Mouse (Mus musculus) lung, postnatal 0 days (tissue): ENCODE data around the gene Ecsit. TPM values are rescaled to one million over a fixed set of nuclear protein-coding genes. Genes with fewer than 3 reads are reported as not detected.
A peak's percentile ranks its signal among the peaks of the same experiment; 100 is the strongest.

ENCODE experiments used
- ATAC-seq: fragments of 200-750 bp; cut with Nextera tagmentation; 2 replicates; pipeline ENCODE4 v1.8.0; 2017; ENCODE audit warnings: moderate library complexity
- DNase-seq: peaks from one replicate; pipeline ENCODE4 v3.0.0-alpha.2; 2016; ENCODE audit warnings: low spot score
- H3K27ac ChIP-seq: fragments of 300-500 bp; sonication (generic); 2 replicates; pipeline ENCODE4 v1.5.1; 2014; ENCODE audit warnings: antibody characterized with exemption, mild to moderate bottlenecking, low read length, mixed read lengths
- H3K27me3 ChIP-seq: fragments of 300-500 bp; sonication (generic); replicated peaks from 2 replicates; pipeline ENCODE4 v1.6.1; 2014; ENCODE audit warnings: low read length, mixed read lengths; ENCODE audit not compliant: insufficient read depth
- H3K36me3 ChIP-seq: fragments of 300-500 bp; sonication (generic); 2 replicates; pipeline ENCODE4 v1.6.1; 2014; ENCODE audit warnings: low read length, mixed read lengths; ENCODE audit not compliant: insufficient read depth
- H3K4me1 ChIP-seq: fragments of 300-500 bp; sonication (generic); 2 replicates; pipeline ENCODE4 v1.6.1; 2014; ENCODE audit warnings: antibody characterized with exemption, low read depth, low read length, mixed read lengths; ENCODE audit not compliant: insufficient read depth
- H3K4me2 ChIP-seq: fragments of 300-500 bp; sonication (generic); replicated peaks from 2 replicates; pipeline ENCODE4 v1.6.1; 2014; ENCODE audit warnings: low read depth, mild to moderate bottlenecking, low read length, moderate library complexity, mixed read lengths
- H3K4me3 ChIP-seq: fragments of 300-500 bp; sonication (generic); 2 replicates; pipeline ENCODE4 v1.5.1; 2014; ENCODE audit warnings: low read depth, low read length
- H3K9ac ChIP-seq: fragments of 300-500 bp; sonication (generic); replicated peaks from 2 replicates; pipeline ENCODE4 v1.6.1; 2014; ENCODE audit warnings: low read depth, mild to moderate bottlenecking
- H3K9me3 ChIP-seq: fragments of 300-500 bp; sonication (generic); 2 replicates; pipeline ENCODE4 v1.6.1; 2016; ENCODE audit warnings: low read length, mixed read lengths
- CTCF ChIP-seq: IDR thresholded peaks from 2 replicates; pipeline ENCODE4 v1.5.1; 2016; ENCODE audit warnings: antibody characterized with exemption, mild to moderate bottlenecking
- EP300 ChIP-seq: IDR thresholded peaks from 2 replicates; pipeline ENCODE4 v1.6.1; 2016; ENCODE audit warnings: antibody characterized with exemption, mild to moderate bottlenecking, control low read depth
- WGBS: fragments of 180-500 bp; shearing (Covaris S2); extraction: QIAGEN DNeasy Blood & Tissue Kit; methylation state at CpG from one replicate; pipeline ENCODE4 v1.1.7; 2014; 5-methylcytosine and 5-hydroxymethylcytosine counted together
- polyA plus RNA-seq: library from polyadenylated mRNA; unstranded; fragments of >200 nt; fragmentation: Nextera tagmentation; extraction: Ambion mirVana; gene quantifications from 2 replicates; pipeline ENCODE4 v1.2.1, GENCODE M21; 2015

The Ecsit gene
- polyA plus RNA-seq, 1 experiment from 2014 or later, result 21.9 TPM

GRCm38 (mm10) chr9:22095854-22096307 lies 10.6 kb upstream of the Ecsit start:
- Histone ChIP-seq H3K9ac (no peak overlapping the region), H3K4me2 (peak overlapping the region; percentile 51), H3K27ac (no peak overlapping the region), H3K9me3 (no peaks in the 10 kb centered on the region), H3K36me3 (no peaks in the 10 kb centered on the region), H3K27me3 (peaks cover 15% of the 10 kb centered on the region), H3K4me1 (peaks cover 3% of the 10 kb centered on the region; the same call in 1 of the 2 replicates), H3K4me3 (no peak overlapping the region; the same call in 1 of the 2 replicates)
- TF ChIP-seq CTCF, result peak; percentile 85
- TF ChIP-seq EP300, result no peak
- WGBS, result 1% methylated on average over 24 of the region's 24 CpGs
- DNase-seq, result peak; percentile 87
- ATAC-seq, result peak; percentile 87

- no peak for DNase-seq
- WGBS, result 67% methylated on average over 6 of the region's 6 CpGs
- ATAC-seq, result no peak
- Histone ChIP-seq H3K4me3 (no peak overlapping the region), H3K4me2 (no peak overlapping the region), H3K4me1 (peaks cover 3% of the 10 kb centered on the region; the same call in 1 of the 2 replicates), H3K9me3 (no peaks in the 10 kb centered on the region), H3K9ac (no peak overlapping the region), H3K27ac (no peak overlapping the region), H3K27me3 (0 out of 2 replicates have a peak, but pooled peaks cover 3% of the 10 kb centered on the region), H3K36me3 (no peaks in the 10 kb centered on the region)
- TF ChIP-seq CTCF (no peak), EP300 (no peak)
These were observed 7.5 kb upstream of the Ecsit start for GRCm38 (mm10) chr9:22092746-22093145.

GRCm38 (mm10) chr9:22089986-22090385 lies 4.7 kb upstream of the Ecsit start:
- DNase-seq (no peak), ATAC-seq (no peak)
- TF ChIP-seq CTCF (no peak), EP300 (no peak)
- Histone ChIP-seq H3K27me3 (0 out of 2 replicates have a peak, but pooled peaks cover under 1% of the 10 kb centered on the region), H3K4me2 (no peak overlapping the region), H3K4me1 (no peaks in the 10 kb centered on the region), H3K36me3 (no peaks in the 10 kb centered on the region), H3K9ac (no peak overlapping the region), H3K4me3 (no peak overlapping the region), H3K9me3 (no peaks in the 10 kb centered on the region), H3K27ac (no peak overlapping the region)
- 73% methylated on average over 7 of the region's 7 CpGs for WGBS

- 97% methylated on average over 7 of the region's 7 CpGs for WGBS
- H3K4me1 ChIP-seq, result no peaks in the 10 kb centered on the region
- DNase-seq, result no peak
- no peaks in the 10 kb centered on the region for H3K36me3 ChIP-seq
- no peak for ATAC-seq
- no peaks in the 10 kb centered on the region for H3K9me3 ChIP-seq
- H3K4me2 ChIP-seq, result no peak overlapping the region
- H3K9ac ChIP-seq, result no peak overlapping the region
- no peak overlapping the region for H3K4me3 ChIP-seq
- TF ChIP-seq EP300 (no peak), CTCF (no peak)
- no peak overlapping the region for H3K27ac ChIP-seq
- H3K27me3 ChIP-seq, result no peaks in the 10 kb centered on the region
These were observed 4.0 kb upstream of the Ecsit start for GRCm38 (mm10) chr9:22089281-22089680.

- Histone ChIP-seq H3K36me3 (no peaks in the 10 kb centered on the region), H3K4me2 (no peak overlapping the region), H3K9ac (no peak overlapping the region), H3K9me3 (no peaks in the 10 kb centered on the region), H3K27me3 (no peaks in the 10 kb centered on the region), H3K27ac (no peak overlapping the region), H3K4me1 (no peaks in the 10 kb centered on the region), H3K4me3 (no peak overlapping the region)
- WGBS, result 76% methylated on average over 2 of the region's 2 CpGs
- DNase-seq (no peak), ATAC-seq (no peak)
- TF ChIP-seq EP300, result no peak
- no peak for TF ChIP-seq CTCF
These were observed 1.9 kb upstream of the Ecsit start for GRCm38 (mm10) chr9:22087034-22087618.

GRCm38 (mm10) chr9:22086012-22086411 lies 774 bp upstream of the Ecsit start:
- peak overlapping the region; percentile 78 for H3K4me2 ChIP-seq
- DNase-seq (peak; percentile 45), ATAC-seq (no peak; the same call in 1 of the 2 replicates)
- H3K27me3 ChIP-seq, result no peaks in the 10 kb centered on the region
- H3K9me3 ChIP-seq, result no peaks in the 10 kb centered on the region
- H3K27ac ChIP-seq, result peak overlapping the region; percentile 78
- WGBS, result 43% methylated on average over 6 of the region's 6 CpGs
- H3K4me3 ChIP-seq, result peak overlapping the region; percentile 75; the same call in 1 of the 2 replicates
- H3K9ac ChIP-seq, result peak overlapping the region; percentile 68
- H3K4me1 ChIP-seq, result no peaks in the 10 kb centered on the region
- TF ChIP-seq CTCF, result no peak
- no peak for TF ChIP-seq EP300
- no peaks in the 10 kb centered on the region for H3K36me3 ChIP-seq
